Mouse (Mus musculus) megakaryocyte-erythroid progenitor cell, adult 5-6 weeks (primary cell): Measurements from ENCODE around the gene Hcst. TPM values are rescaled to one million over a fixed set of nuclear protein-coding genes. Genes with fewer than 3 reads are reported as not detected.

Experiments used
- ATAC-seq: replicated peaks from 2 replicates; pipeline ENCODE4 v1.8.0; 2016; ENCODE audit warnings: mild to moderate bottlenecking, inconsistent platforms; ENCODE audit not compliant: severe bottlenecking, poor library complexity, low FRiP score, low TSS enrichment
- total RNA-seq, 2 experiments: library from RNA; stranded (forward) in 1 of 2; stranded (reverse) in 1 of 2; fragments of 200-1000, 215-1000 nt in 1 of 2; fragments of >200 nt in 1 of 2; fragmentation: Nextera tagmentation in 1 of 2; gene quantifications; 2 replicates each; pipeline ENCODE4 v1.2.3; 2014 to 2017

Hcst gene
- total RNA-seq (2014; fragmentation: Nextera tagmentation) (4.3 and 4.4 TPM in 2 replicates), total RNA-seq (2017) (3.3 TPM in 1 of 2 replicates, not detected in the other)

GRCm38 (mm10) chr7:30419561-30420499 is at the start of gene Hcst:
TSS of gene Hcst (minus strand) at chr7:30419854.
- no peak for ATAC-seq

- ATAC-seq, result no peak
Observed at GRCm38 (mm10) chr7:30464816-30465300, 45.2 kb upstream of the Hcst start.

GRCm38 (mm10) chr7:30463996-30464395 is 44.3 kb upstream of the Hcst start:
- ATAC-seq, result no peak

GRCm38 (mm10) chr7:30463568-30463967 is 43.9 kb upstream of the Hcst start:
- no peak for ATAC-seq

GRCm38 (mm10) chr7:30459484-30459883 is 39.8 kb upstream of the Hcst start:
- ATAC-seq, result no peak

- ATAC-seq, result no peak
Observed at GRCm38 (mm10) chr7:30457629-30458330, 38.1 kb upstream of the Hcst start, which contains the start of the genes Kirrel2 and Nphs1. TSS of gene Kirrel2 (minus strand) at chr7:30457690. TSS of gene Nphs1 (plus strand) at chr7:30458315.

GRCm38 (mm10) chr7:30456911-30457628 is 37.4 kb upstream of the Hcst start:
- ATAC-seq, result no peak

GRCm38 (mm10) chr7:30456487-30456886 is 36.8 kb upstream of the Hcst start:
- no peak for ATAC-seq

GRCm38 (mm10) chr7:30454259-30454658 is 34.6 kb upstream of the Hcst start:
- 0 out of 2 replicates have a peak, but pooled peaks have one; percentile 34 for ATAC-seq

GRCm38 (mm10) chr7:30453766-30454165 is 34.1 kb upstream of the Hcst start:
- peak; percentile 50 for ATAC-seq

GRCm38 (mm10) chr7:30453327-30453726 is 33.7 kb upstream of the Hcst start:
- no peak for ATAC-seq

GRCm38 (mm10) chr7:30450241-30450640 is 30.6 kb upstream of the Hcst start:
- ATAC-seq, result no peak

- peak; percentile 39 for ATAC-seq
Observed at GRCm38 (mm10) chr7:30444971-30445751, 25.5 kb upstream of the Hcst start, which contains the start of gene Aplp1. TSS of gene Aplp1 (minus strand) at chr7:30445535.

GRCm38 (mm10) chr7:30444154-30444970 is 24.7 kb upstream of the Hcst start:
- no peak for ATAC-seq

- no peak for ATAC-seq
Observed at GRCm38 (mm10) chr7:30443696-30444095, 24.0 kb upstream of the Hcst start.

GRCm38 (mm10) chr7:30440697-30441096 is 21.0 kb upstream of the Hcst start:
- peak; percentile 62 for ATAC-seq

- ATAC-seq, result no peak
Observed at GRCm38 (mm10) chr7:30439734-30440133, 20.1 kb upstream of the Hcst start.

GRCm38 (mm10) chr7:30436879-30437278 is 17.2 kb upstream of the Hcst start:
- no peak; the same call in 1 of the 2 replicates for ATAC-seq
